Mouse (Mus musculus): ENCODE results near the gene Dgkb. TPM values are rescaled to one million over a fixed set of nuclear protein-coding genes. Genes with fewer than 3 reads are reported as not detected.

Dgkb gene
- total RNA-seq, 1 experiment from 2014 or later, result 6.0 TPM

- no peak for DNase-seq
These were observed 779.0 kb downstream of the Dgkb start for GRCm38 (mm10) chr12:38596416-38597062.

- DNase-seq, result no peak
These were observed 780.6 kb downstream of the Dgkb start for GRCm38 (mm10) chr12:38598096-38598495.

- DNase-seq, result no peak
These were observed 782.8 kb downstream of the Dgkb start for GRCm38 (mm10) chr12:38600165-38600845.

DNA sequence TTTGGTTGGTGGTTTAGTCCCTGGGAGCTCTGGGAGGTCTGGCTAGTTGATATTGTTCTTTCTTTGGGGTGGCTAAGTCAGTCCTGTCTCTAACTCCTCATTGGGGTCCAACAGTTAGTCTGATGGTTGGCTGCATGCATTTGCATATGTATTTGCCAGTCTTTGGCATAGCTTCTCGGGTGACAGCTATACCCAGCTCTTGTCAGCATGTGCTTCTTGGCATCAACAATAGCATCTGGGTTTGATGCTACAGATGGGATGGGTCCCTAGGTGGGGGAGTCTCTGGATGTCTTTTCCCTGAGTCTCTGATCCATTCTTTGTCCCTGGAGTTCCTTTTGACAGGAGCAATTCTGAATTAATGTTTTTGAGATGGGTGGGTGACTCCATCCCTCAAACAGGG is 790.6 kb downstream of the Dgkb start:
- no peak for DNase-seq

GRCm38 (mm10) chr12:38668265-38668664 is 850.7 kb downstream of the Dgkb start:
- DNase-seq, result no peak

Data from adrenal gland, postnatal 25 days (tissue).